Mouse (Mus musculus) thymus, adult 2 months (tissue): ENCODE measurements around the gene Abr.

Source experiments
- CTCF ChIP-seq: fragments of 200-500 bp; IDR thresholded peaks from 2 replicates; pipeline ENCODE4 v1.5.1; 2012; ENCODE audit warnings: mild to moderate bottlenecking, control low read depth, low read length, moderate library complexity, borderline replicate concordance; ENCODE audit not compliant: control insufficient read depth, poor library complexity, insufficient read depth; ENCODE audit errors: extremely low read depth
- POLR2A ChIP-seq: fragments of 200-500 bp; IDR thresholded peaks from 2 replicates; pipeline ENCODE4 v1.6.1; 2012; ENCODE audit warnings: mild to moderate bottlenecking, low read length, control low read depth, moderate library complexity; ENCODE audit not compliant: control insufficient read depth, poor library complexity, insufficient read depth; ENCODE audit errors: extremely low read depth

GRCm38 (mm10) chr11:76415985-76416384, 206.1 kb downstream of the Abr start:
- TF ChIP-seq CTCF: no peak
- no peak for TF ChIP-seq POLR2A
